Mouse (Mus musculus) CH12.LX (cell line): ENCODE results near the gene Zmpste24.

Experiments
- BHLHE40 ChIP-seq: IDR thresholded peaks from 2 replicates; pipeline ENCODE4 v1.6.1; 2011; ENCODE audit warnings: mild to moderate bottlenecking, low read depth, low read length, improper control_type of control experiment
- CTCF ChIP-seq, 2 experiments: IDR thresholded peaks in 1 of 2; conservative IDR thresholded peaks in 1 of 2; 2 replicates each; pipeline ENCODE4 v1.5.1; 2011 to 2012; ENCODE audit warnings: low read depth in 2 of 2, low read length in 2 of 2, improper control_type of control experiment in 1 of 2, inconsistent platforms in 1 of 2, mild to moderate bottlenecking in 1 of 2, moderate library complexity in 1 of 2
- E2F4 ChIP-seq: IDR thresholded peaks from 2 replicates; pipeline ENCODE4 v1.6.1; 2011; ENCODE audit warnings: low read depth, low read length, improper control_type of control experiment; ENCODE audit not compliant: insufficient replicate concordance
- ELF1 ChIP-seq: IDR thresholded peaks from 2 replicates; pipeline ENCODE4 v1.6.1; 2014; ENCODE audit warnings: low read depth, mild to moderate bottlenecking, inconsistent platforms, low read length, improper control_type of control experiment
- JUN ChIP-seq: IDR thresholded peaks from 2 replicates; pipeline ENCODE4 v1.6.1; 2011; ENCODE audit warnings: low read depth, mild to moderate bottlenecking, low read length, improper control_type of control experiment, moderate library complexity; ENCODE audit not compliant: insufficient read depth
- MAFK ChIP-seq: IDR thresholded peaks from 2 replicates; pipeline ENCODE4 v1.6.1; 2011; ENCODE audit warnings: low read length, improper control_type of control experiment; ENCODE audit not compliant: insufficient replicate concordance
- POLR2A ChIP-seq: IDR thresholded peaks from 2 replicates; pipeline ENCODE4 v1.6.1; 2011; ENCODE audit warnings: low read depth, mild to moderate bottlenecking, improper control_type of control experiment, low read length
- POLR2AphosphoS2 ChIP-seq: IDR thresholded peaks from 2 replicates; pipeline ENCODE4 v1.6.1; 2011; ENCODE audit warnings: low read depth, low read length, improper control_type of control experiment
- SIN3A ChIP-seq: IDR thresholded peaks from 2 replicates; pipeline ENCODE4 v1.6.1; 2012; ENCODE audit warnings: low read length, improper control_type of control experiment, inconsistent platforms
- USF1 ChIP-seq: IDR thresholded peaks from 2 replicates; pipeline ENCODE4 v1.6.1; 2014; ENCODE audit warnings: low read depth, mild to moderate bottlenecking, inconsistent platforms, low read length, improper control_type of control experiment

- TF ChIP-seq CTCF (conservative IDR thresholded peaks at IDR 0.05 in 1 of 2, IDR thresholded peaks at IDR 0.05 in 1 of 2; ENCODE audit: low read depth in 2 of 2, low read length in 2 of 2) (no peak), POLR2A (no peak), POLR2AphosphoS2 (no peak), BHLHE40 (no peak), ELF1 (no peak), JUN (no peak), MAFK (no peak), E2F4 (no peak), SIN3A (no peak), USF1 (no peak)
Measured at GRCm38 (mm10) chr4:121018250-121018649, 79.8 kb downstream of the Zmpste24 start.
